Mouse (Mus musculus): ENCODE results near the gene B4galt7.

B4galt7 gene

DNA sequence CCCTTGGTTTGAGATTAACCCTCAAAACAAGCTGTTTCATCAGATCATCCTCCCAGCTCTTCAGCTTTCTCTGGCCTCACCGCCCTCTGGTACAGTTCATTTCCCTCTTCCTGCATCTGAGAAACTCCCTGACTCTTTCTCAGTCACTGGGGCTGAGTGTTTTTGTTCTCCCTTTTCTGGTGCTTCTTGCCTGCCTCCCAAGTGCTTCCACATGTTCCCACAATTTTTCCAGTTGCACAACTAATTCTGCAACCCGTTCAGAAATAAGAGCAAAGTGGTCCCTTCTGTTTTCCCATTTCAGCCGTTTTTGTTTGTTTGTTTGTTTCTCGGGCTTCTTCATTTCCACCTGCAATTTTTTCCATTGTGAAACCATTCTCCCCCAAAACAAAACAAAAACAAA, 21.6 kb upstream of the B4galt7 start:
- POLR2A ChIA-PET, result no interaction called here
- CTCF ChIA-PET, result no interaction called here

DNA sequence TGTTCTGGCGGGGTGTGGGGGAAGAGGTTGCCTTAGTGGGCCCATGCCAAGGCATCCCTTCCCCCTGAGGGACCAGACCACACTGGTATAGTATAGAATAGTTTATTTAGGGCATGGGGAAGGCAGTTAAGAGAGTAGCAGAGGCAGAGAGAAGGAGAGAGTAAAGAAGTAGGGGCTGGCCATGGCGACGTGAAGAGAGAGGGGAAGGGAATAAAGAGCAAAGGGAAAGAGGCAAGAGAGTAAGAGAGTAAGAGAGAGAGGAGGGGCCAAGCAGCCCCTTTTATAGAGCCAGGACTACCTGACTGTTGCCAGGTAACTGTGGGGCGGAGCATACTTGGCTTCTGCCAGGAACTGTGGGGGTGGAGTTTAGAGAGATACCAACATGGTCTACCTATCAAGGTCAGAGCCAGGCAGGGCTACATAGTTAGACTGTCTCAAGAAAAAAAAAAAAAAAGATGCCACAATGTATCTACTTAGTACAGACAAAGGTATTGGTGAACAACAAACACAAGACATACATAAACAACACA, 7.7 kb upstream of the B4galt7 start:
- POLR2A ChIA-PET, result interaction anchor here in 2 of 4 experiments (0.8 to 1.7 kb wide), 8 partner anchors 9 to 326 kb away, joined by 3 to 8 read pairs (median 3); partner anchors contain the start of genes Ddx41 (in 1 of the 2) and Fam193b (in 1 of the 2)
- CTCF ChIA-PET, result no interaction called here

DNA sequence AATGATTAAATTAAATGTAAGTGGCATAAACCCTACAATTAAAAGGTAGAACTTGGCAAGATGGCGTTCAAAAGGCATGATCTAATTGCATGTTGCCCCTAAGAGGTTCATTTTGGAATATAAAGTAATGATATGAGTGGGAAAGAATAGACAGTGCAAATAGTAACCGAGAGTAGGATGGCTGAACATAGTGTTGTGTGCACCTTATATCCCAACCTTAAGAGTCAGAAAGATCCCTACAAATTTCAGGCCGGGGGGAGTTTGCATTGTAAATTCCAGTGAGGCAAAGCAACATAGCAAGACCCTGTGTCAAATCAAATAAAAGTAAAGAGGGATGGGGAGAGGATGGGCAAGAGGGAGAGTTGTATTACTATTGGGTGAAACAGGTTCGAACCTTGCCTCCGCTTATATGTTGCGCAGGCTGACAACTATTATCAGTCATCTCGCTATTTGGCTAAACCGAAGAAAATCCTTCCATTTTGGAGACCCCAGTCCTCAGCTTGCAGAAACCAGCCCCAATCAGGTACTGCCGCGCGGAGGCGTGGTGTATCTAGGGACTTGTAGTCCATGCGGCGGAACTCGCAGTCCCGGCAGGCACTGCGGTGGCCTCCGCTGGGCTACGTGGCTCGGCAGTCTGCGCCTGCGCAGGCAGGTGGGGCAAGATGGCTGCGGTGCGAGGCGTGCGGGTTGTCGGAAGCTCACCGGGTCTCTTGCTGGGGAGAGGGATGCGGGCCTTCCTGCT, 7.0 kb upstream of the B4galt7 start:
- CTCF ChIA-PET, result interaction anchor here in 3 of 4 experiments (0.6 to 1.8 kb wide), 7 partner anchors 9 to 458 kb away, joined by 3 to 9 read pairs (median 3); partner anchors contain the start of genes Ddx46 (in 2 of the 3), Ddx41 (in 1 of the 3) and Pdlim7 (in 1 of the 3)

DNA sequence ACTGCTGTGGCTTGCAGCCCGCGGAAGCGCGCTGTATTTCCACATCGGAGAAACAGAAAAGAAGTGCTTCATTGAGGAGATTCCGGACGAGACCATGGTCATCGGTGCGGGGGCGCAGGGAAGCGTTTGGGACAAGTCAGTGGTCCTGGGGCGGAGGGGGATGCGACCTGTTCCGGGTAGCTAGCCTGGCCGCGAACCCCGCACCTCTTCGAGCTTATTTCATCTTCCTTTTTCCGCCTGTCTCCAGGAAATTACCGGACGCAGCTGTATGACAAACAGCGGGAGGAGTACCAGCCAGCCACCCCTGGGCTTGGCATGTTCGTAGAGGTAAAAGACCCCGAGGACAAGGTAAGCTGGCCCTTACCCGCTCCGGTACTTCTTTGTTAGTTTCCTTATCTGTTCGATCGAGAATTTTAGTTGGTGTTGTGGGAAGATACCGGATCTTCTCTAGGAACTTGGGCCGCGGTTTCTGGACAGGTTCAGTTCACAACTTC, 6.4 kb upstream of the B4galt7 start:
- ChIA-PET CTCF (interaction anchor here in 3 of 4 experiments (0.9 to 1.8 kb wide), 6 partner anchors 8 to 80 kb away, joined by 3 to 9 read pairs (median 4); partner anchors contain the start of genes Ddx46 (in 2 of the 3), Ddx41 (in 1 of the 3) and Pdlim7 (in 1 of the 3)), POLR2A (interaction anchor here (0.5 to 2.1 kb wide), 51 partner anchors 8 to 947 kb away, joined by 3 to 16 read pairs (median 5); partner anchors contain the start of genes B230219D22Rik (in 3 of the 4), Ddx46 (in 3 of the 4), Caml (in 2 of the 4) and Ddx41 (in 2 of the 4))

More for the DNA sequence above, 7.0 kb upstream of the B4galt7 start:
- POLR2A ChIA-PET, result interaction anchor here (0.5 to 2.1 kb wide), 52 partner anchors 9 to 947 kb away, joined by 3 to 16 read pairs (median 5); partner anchors contain the start of genes B230219D22Rik (in 3 of the 4), Ddx46 (in 3 of the 4), Caml (in 2 of the 4) and Ddx41 (in 2 of the 4)

DNA sequence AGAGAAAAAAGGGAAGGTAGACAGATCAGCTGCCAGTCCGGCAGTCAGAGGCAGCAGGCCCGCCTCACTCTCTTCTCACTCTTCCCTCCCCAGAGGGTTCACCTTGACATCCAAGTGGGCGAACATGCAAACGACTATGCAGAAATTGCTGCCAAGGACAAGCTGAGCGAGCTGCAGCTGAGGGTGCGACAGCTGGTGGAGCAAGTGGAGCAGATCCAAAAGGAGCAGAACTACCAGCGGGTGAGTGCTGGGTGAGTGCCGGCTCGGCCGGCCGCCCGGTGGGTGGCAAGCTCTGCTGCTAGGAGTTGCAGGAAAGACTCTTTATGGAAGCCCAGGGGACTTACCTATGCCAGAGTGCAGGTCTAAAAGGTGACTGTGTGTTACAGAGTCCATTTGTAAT, 4.3 kb upstream of the B4galt7 start:
- CTCF ChIA-PET, result interaction anchor here in 2 of 4 experiments (0.6 to 1.1 kb wide), 2 partner anchors 45 to 353 kb away, joined by 3 to 11 read pairs; no protein-coding TSS in a partner anchor
- POLR2A ChIA-PET, result interaction anchor here in 2 of 4 experiments (0.6 to 1.8 kb wide), 3 partner anchors 27 to 134 kb away, joined by 3 to 5 read pairs (median 5); partner anchors contain the start of gene Caml (in 2 of the 2)

DNA sequence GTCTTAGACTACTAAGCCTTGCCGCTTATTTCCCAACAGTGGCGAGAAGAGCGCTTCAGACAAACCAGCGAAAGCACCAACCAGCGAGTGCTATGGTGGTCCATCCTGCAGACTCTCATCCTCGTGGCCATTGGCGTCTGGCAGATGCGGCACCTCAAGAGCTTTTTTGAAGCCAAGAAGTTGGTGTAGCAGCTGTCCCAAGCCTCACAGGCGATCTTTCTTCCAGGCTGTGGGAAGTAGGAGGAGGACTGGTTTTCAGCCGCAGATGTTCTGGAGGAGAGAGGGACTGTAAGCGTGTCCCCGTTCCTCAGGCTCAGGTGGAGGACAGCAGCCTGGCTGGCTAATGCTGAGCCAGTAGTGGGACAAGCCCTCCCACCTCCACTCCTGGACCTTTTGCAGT, 2.9 kb upstream of the B4galt7 start:
- CTCF ChIA-PET, result no interaction called here

DNA sequence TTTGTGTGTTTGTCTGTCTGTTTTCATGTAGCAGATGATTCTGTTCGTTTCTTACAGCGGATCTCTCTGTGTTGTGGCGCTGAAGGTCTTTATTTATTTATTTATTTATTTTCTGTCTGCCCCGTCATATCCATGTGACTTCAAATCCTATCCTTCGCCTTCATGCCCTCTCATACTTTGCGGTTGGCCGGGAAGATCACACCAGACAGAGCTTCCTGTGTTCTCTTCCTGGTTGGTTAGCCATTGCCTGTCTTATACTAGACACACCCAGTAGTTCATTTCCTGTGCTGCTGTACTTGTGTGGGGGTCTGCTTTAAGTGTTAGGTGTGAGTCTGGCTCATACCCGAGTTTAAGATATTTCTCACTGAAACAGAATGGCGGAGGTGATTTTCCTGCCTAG, 961 bp downstream of the B4galt7 start:
- ChIA-PET POLR2A (interaction anchor here in 3 of 4 experiments (0.7 to 3.3 kb wide), 11 partner anchors 9 to 126 kb away, joined by 3 to 16 read pairs (median 5); partner anchors contain the start of genes Caml (in 2 of the 3), B230219D22Rik (in 1 of the 3) and Pcbd2 (in 1 of the 3)), CTCF (interaction anchor here (1.0 to 2.8 kb wide), 5 partner anchors 34 to 127 kb away, joined by 3 to 15 read pairs (median 3); partner anchors contain the start of gene Ddx46 (in 1 of the 4))

More for the DNA sequence above, 2.9 kb upstream of the B4galt7 start:
- POLR2A ChIA-PET, result interaction anchor here in 1 of 4 experiments (1.8 kb wide), 1 partner anchor 26 kb away, joined by 5 read pairs; the partner anchor contains the start of gene Caml

DNA sequence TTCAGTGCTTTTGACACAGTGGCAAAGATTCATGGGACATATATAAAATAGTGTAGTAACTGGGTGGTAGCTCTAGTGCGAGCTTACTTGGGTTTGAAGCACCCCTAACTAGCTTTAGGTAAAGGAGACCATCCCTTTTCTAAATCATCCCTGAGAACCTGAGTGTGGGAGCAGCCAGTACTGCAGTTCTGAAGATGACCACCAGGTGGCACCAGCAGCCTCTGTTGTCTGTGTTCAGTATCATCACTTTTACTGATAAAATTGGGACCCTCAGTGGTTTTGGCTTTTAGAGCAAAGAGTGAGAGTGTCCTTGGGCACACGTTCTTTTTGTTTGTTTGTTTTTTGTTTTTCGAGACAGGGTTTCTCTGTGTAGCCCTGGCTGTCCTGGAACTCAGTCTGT, 1.9 kb downstream of the B4galt7 start:
- ChIA-PET POLR2A (interaction anchor here (0.6 to 3.3 kb wide), 6 partner anchors 9 to 40 kb away, joined by 3 to 11 read pairs (median 3); partner anchors contain the start of gene Caml (in 1 of the 4)), CTCF (interaction anchor here (0.5 to 2.8 kb wide), 22 partner anchors 8 to 437 kb away, joined by 3 to 15 read pairs (median 3); partner anchors contain the start of genes Caml (in 1 of the 4), Ddx41 (in 1 of the 4) and Ddx46 (in 1 of the 4))

DNA sequence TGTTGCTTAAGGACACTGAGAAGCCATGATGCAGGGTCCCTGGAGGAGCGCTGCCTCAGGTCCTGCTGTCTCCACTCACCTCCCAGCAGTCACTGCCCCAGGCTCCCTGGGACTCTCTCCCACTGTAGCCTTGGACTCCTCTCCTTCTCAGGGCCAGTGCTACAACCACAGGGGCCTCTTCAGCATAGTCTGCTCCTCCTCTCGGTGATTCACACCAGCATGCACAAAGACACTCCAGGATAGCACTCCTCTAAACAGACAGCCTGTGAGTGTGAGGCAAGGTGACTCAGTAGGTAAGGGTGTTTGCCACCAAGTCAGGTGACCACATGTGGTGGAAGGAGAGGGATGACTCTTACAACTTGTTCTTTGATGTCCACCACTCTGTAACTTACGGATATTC, 4.9 kb downstream of the B4galt7 start:
- CTCF ChIA-PET, result no interaction called here

DNA sequence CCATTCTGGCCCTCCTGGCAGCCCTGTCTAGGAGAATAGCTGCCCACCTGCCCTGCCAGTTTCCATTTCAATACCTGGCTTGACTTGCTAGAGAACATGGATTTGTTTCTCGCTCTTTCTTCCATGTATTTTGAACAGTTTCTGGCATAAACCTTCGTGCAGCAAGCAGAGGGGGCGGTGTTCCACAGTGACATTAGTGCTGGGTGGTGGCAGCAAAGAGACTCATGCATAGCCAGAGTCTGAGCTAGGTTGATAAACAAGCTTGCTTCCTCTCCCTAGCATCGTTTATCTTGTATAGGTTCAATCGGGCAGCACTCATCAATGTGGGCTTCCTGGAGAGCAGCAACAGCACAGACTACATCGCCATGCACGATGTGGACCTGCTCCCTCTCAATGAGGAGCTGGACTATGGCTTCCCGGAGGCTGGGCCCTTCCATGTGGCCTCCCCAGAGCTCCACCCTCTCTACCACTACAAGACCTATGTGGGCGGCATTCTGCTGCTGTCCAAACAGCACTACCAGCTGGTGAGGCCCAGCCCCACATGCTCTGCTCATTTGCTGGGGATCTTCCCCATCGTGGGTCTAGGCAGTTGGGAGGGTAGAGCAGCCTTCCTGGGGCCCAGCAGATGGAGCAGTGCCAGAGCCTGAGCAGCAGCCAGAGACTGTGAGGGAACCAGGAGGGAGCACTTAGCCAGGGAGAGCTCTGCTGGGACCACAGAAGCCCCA, 7.4 kb downstream of the B4galt7 start:
- POLR2A ChIA-PET, result interaction anchor here in 3 of 4 experiments (0.8 to 8.6 kb wide), 9 partner anchors 7 to 33 kb away, joined by 3 to 54 read pairs (median 6); partner anchors contain the start of genes Caml (in 2 of the 3), B4galt7 (in 1 of the 3) and Ddx46 (in 1 of the 3)
- CTCF ChIA-PET, result interaction anchor here (0.5 to 1.6 kb wide), 8 partner anchors 16 to 1471 kb away, joined by 3 to 26 read pairs (median 3); no protein-coding TSS in a partner anchor

More for the DNA sequence above, 4.9 kb downstream of the B4galt7 start:
- POLR2A ChIA-PET, result interaction anchor here in 1 of 4 experiments (1.3 kb wide), 1 partner anchor 18 kb away, joined by 5 read pairs; the partner anchor contains the start of gene Caml

DNA sequence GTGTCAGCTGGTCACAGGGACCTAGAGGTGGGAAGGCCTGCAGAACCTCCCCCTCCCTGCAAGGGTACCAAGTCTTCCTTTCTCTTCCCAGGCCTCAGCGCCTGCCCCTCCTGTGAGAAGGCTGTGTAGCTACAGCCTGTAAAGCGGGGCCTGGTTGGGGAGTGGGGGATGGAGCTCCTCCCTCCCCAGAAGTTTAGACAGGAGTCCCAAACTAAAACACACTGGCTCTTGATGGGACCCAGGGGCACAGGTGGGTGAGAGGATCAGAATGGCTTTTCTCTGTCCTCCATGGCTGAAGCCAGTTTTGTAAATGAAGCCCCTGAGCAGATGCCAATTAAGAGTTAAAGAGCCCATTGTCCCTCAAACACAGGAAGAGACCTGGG, 7.9 kb downstream of the B4galt7 start:
- POLR2A ChIA-PET, result interaction anchor here in 3 of 4 experiments (1.1 to 8.6 kb wide), 7 partner anchors 8 to 32 kb away, joined by 3 to 54 read pairs (median 6); partner anchors contain the start of genes Caml (in 2 of the 3) and B4galt7 (in 1 of the 3)
- CTCF ChIA-PET, result interaction anchor here (0.5 to 1.6 kb wide), 6 partner anchors 21 to 102 kb away, joined by 3 to 26 read pairs (median 4); no protein-coding TSS in a partner anchor

DNA sequence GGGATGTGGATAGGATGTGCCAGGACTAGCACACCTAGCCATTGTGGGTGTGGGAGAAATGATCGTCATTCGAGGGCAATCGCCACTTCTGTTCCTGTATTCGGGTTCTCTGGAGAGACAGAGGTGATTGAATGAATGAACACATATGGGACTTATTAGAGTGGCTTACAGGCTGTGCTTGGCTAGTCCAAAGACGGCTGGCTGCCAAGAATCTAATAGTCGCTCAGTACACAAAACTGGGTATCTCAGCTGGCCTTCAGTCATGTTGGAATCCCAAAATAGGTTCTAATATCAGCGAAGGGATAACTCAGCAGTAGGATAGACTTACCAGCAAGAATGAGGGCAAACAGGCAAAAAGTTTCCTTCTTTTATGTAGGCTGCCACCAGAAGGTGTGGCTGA, 12.3 kb downstream of the B4galt7 start:
- CTCF ChIA-PET, result interaction anchor here in 2 of 4 experiments (1.0 to 1.8 kb wide), 2 partner anchors 10 to 11 kb away, joined by 3 to 4 read pairs; no protein-coding TSS in a partner anchor
- POLR2A ChIA-PET, result interaction anchor here in 2 of 4 experiments (0.9 to 8.6 kb wide), 8 partner anchors 9 to 19 kb away, joined by 3 to 54 read pairs (median 4); partner anchors contain the start of genes Caml (in 2 of the 2) and B4galt7 (in 1 of the 2)

DNA sequence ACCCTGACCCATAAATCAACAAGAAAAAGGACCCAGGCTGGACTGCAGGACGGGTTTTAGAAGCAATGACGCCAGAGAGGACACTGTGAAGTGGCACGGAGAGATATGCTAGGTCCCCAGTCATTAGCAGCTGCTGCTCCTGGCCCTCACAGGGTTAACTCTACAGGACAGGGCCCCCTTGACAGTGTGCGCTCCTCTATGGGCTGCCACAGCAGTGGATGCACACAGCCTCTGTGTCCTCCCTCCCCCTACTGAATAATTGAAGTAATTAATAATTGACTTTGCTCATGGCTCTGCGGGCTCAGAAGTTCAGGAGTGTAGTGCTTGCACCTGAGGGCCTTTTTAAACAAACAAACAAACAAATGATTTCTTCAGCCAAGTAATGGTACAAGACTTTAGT, 13.8 kb downstream of the B4galt7 start:
- CTCF ChIA-PET, result interaction anchor here in 1 of 4 experiments (1.0 kb wide), 1 partner anchor 12 kb away, joined by 3 read pairs; no protein-coding TSS in a partner anchor
- POLR2A ChIA-PET, result interaction anchor here (0.5 to 8.6 kb wide), 5 partner anchors 9 to 114 kb away, joined by 3 to 54 read pairs (median 4); partner anchors contain the start of genes Caml (in 2 of the 4) and Ddx46 (in 1 of the 4)

DNA sequence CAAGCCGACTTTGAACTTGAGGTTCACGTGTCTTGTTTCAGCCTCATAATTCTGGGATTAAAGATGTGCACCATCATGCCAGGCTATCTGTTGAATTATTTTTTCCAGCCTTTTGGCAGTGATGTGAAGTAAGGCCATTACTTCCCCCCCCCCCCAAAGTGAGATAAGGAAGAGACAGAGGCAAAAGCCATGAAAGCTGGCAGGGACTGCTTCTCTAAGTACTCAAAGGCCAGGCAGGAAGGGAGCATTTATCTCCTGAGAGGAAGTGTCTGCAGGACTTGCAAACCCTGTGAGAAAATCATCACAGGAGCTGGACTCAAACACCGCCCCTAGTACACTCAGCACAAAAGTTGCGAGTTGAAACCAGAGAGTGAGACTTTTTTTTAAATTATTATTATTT, 19.6 kb downstream of the B4galt7 start:
- ChIA-PET CTCF (no interaction called here), POLR2A (interaction anchor here in 2 of 4 experiments (0.6 to 1.5 kb wide), 4 partner anchors 12 to 141 kb away, joined by 3 to 6 read pairs (median 5); no protein-coding TSS in a partner anchor)

DNA sequence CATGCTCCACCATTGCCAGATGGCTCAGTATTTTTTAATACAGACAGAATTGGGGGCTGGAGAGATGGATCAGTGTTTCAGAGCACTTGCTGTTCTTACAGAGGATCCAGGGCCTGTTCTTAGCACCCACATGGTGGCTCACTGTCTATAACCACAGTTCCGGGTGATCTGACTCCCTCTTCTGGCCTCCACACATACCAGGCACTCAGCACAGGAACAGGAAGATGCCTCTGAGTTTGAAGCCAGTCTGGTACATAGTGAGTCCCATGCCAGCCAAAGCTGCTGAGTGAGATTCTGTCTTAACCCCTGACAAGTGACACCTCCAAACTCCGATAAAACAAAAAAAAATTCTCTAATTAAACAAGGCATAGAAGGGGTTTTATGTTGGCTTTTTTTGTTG, 20.6 kb downstream of the B4galt7 start:
- CTCF ChIA-PET, result interaction anchor here in 1 of 4 experiments (0.5 kb wide), 1 partner anchor 20 kb away, joined by 4 read pairs; no protein-coding TSS in a partner anchor

DNA sequence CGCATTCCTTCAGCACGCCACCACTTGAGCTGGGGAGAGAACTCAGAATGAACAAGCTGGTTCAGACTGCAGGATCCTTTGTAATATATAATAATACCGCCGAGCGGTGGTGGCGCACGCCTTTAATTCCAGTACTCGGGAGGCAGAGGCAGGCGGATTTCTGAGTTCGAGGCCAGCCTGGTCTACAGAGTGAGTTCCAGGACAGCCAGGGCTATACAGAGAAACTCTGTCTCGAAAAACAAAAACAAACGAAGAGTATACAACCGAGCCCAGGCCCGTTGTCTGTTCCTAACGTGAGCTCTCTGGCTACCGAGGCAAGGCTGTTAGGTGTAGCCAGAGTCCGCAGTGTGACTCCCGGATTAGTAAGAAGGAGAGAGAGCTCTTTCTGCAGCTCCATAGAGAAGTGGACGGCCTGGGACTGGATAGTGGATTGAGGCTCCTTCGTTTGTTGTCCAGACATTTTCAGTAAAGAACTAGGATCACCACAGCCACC, 22.5 kb downstream of the B4galt7 start:
- POLR2A ChIA-PET, result interaction anchor here (0.6 to 5.3 kb wide), 48 partner anchors 8 to 868 kb away, joined by 3 to 54 read pairs (median 5); partner anchors contain the start of genes B230219D22Rik (in 3 of the 4), B4galt7 (in 3 of the 4), Ddx46 (in 3 of the 4) and Cxcl14 (in 1 of the 4)
- CTCF ChIA-PET, result interaction anchor here in 3 of 4 experiments (0.6 to 3.3 kb wide), 12 partner anchors 11 to 245 kb away, joined by 3 to 14 read pairs (median 4); partner anchors contain the start of genes Ddx46 (in 1 of the 3) and Pcbd2 (in 1 of the 3)

More for the DNA sequence above, 20.6 kb downstream of the B4galt7 start:
- POLR2A ChIA-PET, result interaction anchor here in 1 of 4 experiments (1.0 to 5.3 kb wide), 3 partner anchors 11 to 27 kb away, joined by 3 to 54 read pairs (median 15); no protein-coding TSS in a partner anchor
